Mouse (Mus musculus) bone marrow, adult 2 months (tissue): ENCODE results near the gene Gars.

Source experiments
- CTCF ChIP-seq: fragments of 200-500 bp; IDR thresholded peaks from 2 replicates; pipeline ENCODE4 v1.5.1; 2011; ENCODE audit warnings: low read length, control low read depth; ENCODE audit not compliant: control insufficient read depth, insufficient read depth
- POLR2A ChIP-seq: fragments of 200-500 bp; IDR thresholded peaks from 2 replicates; pipeline ENCODE4 v1.6.1; 2011; ENCODE audit warnings: low read depth, mild to moderate bottlenecking, control low read depth, low read length, borderline replicate concordance; ENCODE audit not compliant: control insufficient read depth

DNA sequence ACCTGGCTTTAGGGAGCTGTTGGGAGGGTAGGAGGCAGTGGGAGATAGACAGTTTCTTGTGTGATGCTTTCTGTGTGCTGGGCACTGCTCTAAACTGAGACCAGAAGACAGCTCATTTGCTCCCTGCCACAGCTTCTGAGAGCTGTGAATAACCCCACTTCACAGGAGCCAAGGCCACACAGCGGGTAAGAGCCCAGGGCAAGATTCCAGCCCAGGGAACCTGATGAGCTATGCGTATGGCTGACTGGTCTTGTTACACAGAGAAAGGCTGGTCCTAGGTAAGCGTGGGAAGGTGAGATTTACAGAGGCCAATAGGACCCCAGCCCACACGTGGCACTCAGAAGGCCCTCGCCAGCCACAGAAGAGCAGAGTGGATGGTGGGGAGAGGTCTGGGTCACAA is 88.8 kb downstream of the Gars start:
- no peak for TF ChIP-seq CTCF
- no peak for TF ChIP-seq POLR2A
